In the genomic region with DNA sequence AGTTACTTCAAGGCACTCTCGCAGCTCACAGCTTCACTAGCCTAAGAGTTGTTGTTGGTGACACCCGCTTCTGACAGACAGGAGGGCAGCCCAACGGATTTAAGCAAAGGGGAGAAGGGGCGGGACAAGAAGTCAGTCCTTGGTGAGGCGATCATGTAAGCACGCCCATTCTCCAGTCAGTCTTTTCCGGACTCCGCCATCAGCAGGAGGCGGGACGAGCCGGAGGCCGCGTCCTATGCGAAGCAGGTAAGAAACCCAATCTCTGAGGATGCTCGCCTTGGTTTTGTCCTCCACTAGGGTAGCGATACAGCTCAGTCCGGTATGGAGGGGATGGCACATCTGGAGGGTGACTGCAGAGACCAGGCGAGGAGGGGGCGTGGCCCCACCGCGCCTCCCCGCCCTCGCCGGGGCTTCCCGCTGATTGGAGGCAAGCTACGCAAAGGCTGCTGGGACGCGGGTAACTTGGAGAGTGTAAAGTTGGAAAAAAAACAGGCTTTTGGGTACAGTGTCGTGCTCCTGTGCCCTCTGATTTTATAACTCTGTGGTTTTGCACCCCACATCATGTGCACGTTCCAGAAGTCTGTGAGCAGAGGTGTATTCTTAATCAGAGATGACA, we compare ENCODE assay signal across 8 mouse cellular contexts. TPM values are rescaled to one million over a fixed set of nuclear protein-coding genes. Genes with fewer than 3 reads are reported as not detected.
DNase-seq lines count a peak whose midpoint lies in the region; ATAC-seq and TF ChIP-seq lines count a peak whose summit lies in the region.

Gene Btd (plus strand): TSS at position 139 of the 616 bp plus-strand sequence.
Gene Hacl1 (minus strand): TSS at position 397 of the 616 bp plus-strand sequence.

- no peak for TF ChIP-seq CTCF in G1E (IDR thresholded peaks at IDR 0.05; ENCODE audit: low read depth, low read length)
- 0 out of 2 replicates have a peak, but pooled peaks have one; percentile 4 for TF ChIP-seq CTCF in layer of hippocampus, adult 2 months (conservative IDR thresholded peaks at IDR 0.05)

- DNase-seq in G1E (ENCODE audit: low spot score), result peak; percentile 91
- DNase-seq in cerebellum, adult 11-12 months, result peak; percentile 83
- peak; percentile 85 for DNase-seq in heart, postnatal 25 days (ENCODE audit: low spot score)
- peak; percentile 78 to 93 for DNase-seq in layer of hippocampus, adult 2 months (ENCODE audit: low spot score in 2 of 2)
- peak; percentile 85 for DNase-seq in ovary, adult 18-20 months (ENCODE audit: low spot score)
- peak; percentile 95 for DNase-seq in thymus, postnatal 0 days (ENCODE audit: low spot score)

- H3K4me1 ChIP-seq in G1E (ENCODE audit: insufficient read depth, low read depth, low read length), result peaks cover 28% of the 10 kb centered on the region
- peaks cover 17% of the 10 kb centered on the region for H3K4me1 ChIP-seq in forebrain, embryonic 15.5 days
- peaks cover 14% of the 10 kb centered on the region for H3K4me1 ChIP-seq in lung, embryonic 15.5 days

- peak; percentile 99 for ATAC-seq in G1E (ENCODE audit: extremely low read depth, insufficient number of reproducible peaks, low FRiP score, poor library complexity, severe bottlenecking)
- peak; percentile 99 for ATAC-seq in forebrain, embryonic 15.5 days (replicated peaks)
- ATAC-seq in lung, embryonic 15.5 days (ENCODE audit: borderline replicate concordance, extremely low read depth, low FRiP score, low TSS enrichment), result peak; percentile 98

- H3K4me3 ChIP-seq in G1E (ENCODE audit: low read depth, low read length), result peak within 1 kb of the TSS; percentile 84
- H3K4me3 ChIP-seq in forebrain, embryonic 15.5 days, result peak within 1 kb of the TSS; percentile 72
- H3K4me3 ChIP-seq in layer of hippocampus, adult 2 months, result peak within 1 kb of the TSS; percentile 71
- H3K4me3 ChIP-seq in lung, embryonic 15.5 days, result peak within 1 kb of the TSS; percentile 91

- H3K27me3 ChIP-seq in G1E (ENCODE audit: insufficient read depth, low read length), result no peaks in the 10 kb centered on the region
- no peaks in the 10 kb centered on the region for H3K27me3 ChIP-seq in forebrain, embryonic 15.5 days
- H3K27me3 ChIP-seq in lung, embryonic 15.5 days, result no peaks in the 10 kb centered on the region

- H3K4me2 ChIP-seq in forebrain, embryonic 15.5 days (replicated peaks), result peak within 1 kb of the TSS; percentile 97
- peak within 1 kb of the TSS; percentile 97 for H3K4me2 ChIP-seq in lung, embryonic 15.5 days

- H3K27ac ChIP-seq in forebrain, embryonic 15.5 days (replicated peaks), result peak within 1 kb of the TSS; percentile 86
- peak within 1 kb of the TSS; percentile 87 for H3K27ac ChIP-seq in layer of hippocampus, adult 2 months
- peak within 1 kb of the TSS; percentile 89 for H3K27ac ChIP-seq in lung, embryonic 15.5 days

- H3K9ac ChIP-seq in forebrain, embryonic 15.5 days (replicated peaks), result peak within 1 kb of the TSS; percentile 73
- H3K9ac ChIP-seq in lung, embryonic 15.5 days, result peak within 1 kb of the TSS; percentile 68

- H3K9me3 ChIP-seq in G1E (replicated peaks), result no peaks in the 10 kb centered on the region
- no peaks in the 10 kb centered on the region for H3K9me3 ChIP-seq in forebrain, embryonic 15.5 days
- H3K9me3 ChIP-seq in lung, embryonic 15.5 days, result no peaks in the 10 kb centered on the region

- peaks cover 7% of the 10 kb centered on the region for H3K36me3 ChIP-seq in G1E (replicated peaks)
- no peaks in the 10 kb centered on the region for H3K36me3 ChIP-seq in forebrain, embryonic 15.5 days
- no peaks in the 10 kb centered on the region for H3K36me3 ChIP-seq in lung, embryonic 15.5 days

- WGBS in forebrain, embryonic 15.5 days, result 0% methylated on average over 30 of the region's 30 CpGs
- under 1% methylated on average over 30 of the region's 30 CpGs for WGBS in lung, embryonic 15.5 days

- intact Hi-C loops in heart, postnatal 25 days (cut with DNase I), result no loop called here

RNA-seq across cellular contexts. Expression of gene Btd, which starts in this region (rescaled TPM):
- total RNA-seq in G1E (2014; fragmentation: Nextera tagmentation) (11.9 and 17.1 TPM in 2 replicates), G1E (2017) (14.5 and 14.7 TPM in 2 replicates)
- polyA plus RNA-seq in G1E (2012), result 2.9 and 4.2 TPM in 2 replicates
- polyA plus RNA-seq in forebrain, embryonic 15.5 days (2015; fragmentation: Nextera tagmentation; extraction: Ambion mirVana), result 15.1 and 16.6 TPM in 2 replicates
- 10 to 100 TPM in 1 of 2 experiments, 1 to 10 TPM in 1; 9.1 to 10.4 TPM for total RNA-seq in heart, postnatal 25 days (2021)
- total RNA-seq in layer of hippocampus, adult 2 months (2021), result 1 to 10 TPM; 9.6 TPM
- polyA plus RNA-seq in lung, embryonic 15.5 days (2015; fragmentation: Nextera tagmentation; extraction: Ambion mirVana), result 26.0 and 28.3 TPM in 2 replicates
- polyA plus RNA-seq in thymus, postnatal 0 days (2015; fragmentation: Nextera tagmentation; extraction: Ambion mirVana), result 21.2 and 23.2 TPM in 2 replicates

RNA-seq across cellular contexts. Expression of gene Hacl1, which starts in this region (rescaled TPM):
- total RNA-seq in G1E (2014; fragmentation: Nextera tagmentation) (29.7 and 34.3 TPM in 2 replicates), G1E (2017) (41.8 and 53.3 TPM in 2 replicates)
- polyA plus RNA-seq in G1E (2012), result 1.8 and 1.9 TPM in 2 replicates
- polyA plus RNA-seq in forebrain, embryonic 15.5 days (2015; fragmentation: Nextera tagmentation; extraction: Ambion mirVana), result 5.9 and 9.3 TPM in 2 replicates
- total RNA-seq in heart, postnatal 25 days (2021), result 10 to 100 TPM in 1 of 2 experiments, 1 to 10 TPM in 1; 5.7 to 13.6 TPM
- 1 to 10 TPM; 7.0 to 9.4 TPM for total RNA-seq in layer of hippocampus, adult 2 months (2021)
- 9.9 and 10.9 TPM in 2 replicates for polyA plus RNA-seq in lung, embryonic 15.5 days (2015; fragmentation: Nextera tagmentation; extraction: Ambion mirVana)
- polyA plus RNA-seq in thymus, postnatal 0 days (2015; fragmentation: Nextera tagmentation; extraction: Ambion mirVana), result 19.6 and 31.3 TPM in 2 replicates

Comparison
In these comparisons a context has a peak if more than half of its experiments do, and no peak if none do; other contexts are left out.
1. Peak in every context shown above with its lines: DNase-seq, ATAC-seq, H3K4me3 ChIP-seq and H3K27ac ChIP-seq.